Mouse (Mus musculus) spleen, postnatal 36 days (tissue): ENCODE measurements around the gene Tcea3.

Experiments
- DNase-seq, 2 experiments: peaks; one replicate each; pipeline ENCODE4 v3.0.0; 2022; ENCODE audit warnings: low spot score in 2 of 2, mixed read lengths in 1 of 2

Gene Tcea3

GRCm38 (mm10) chr4:136320016-136320415 is 72.5 kb downstream of the Tcea3 start:
- no peak for DNase-seq

- no peak for DNase-seq
Measured at GRCm38 (mm10) chr4:136324226-136324625, 76.7 kb downstream of the Tcea3 start.
